Mouse (Mus musculus) thymus, postnatal 10 days (tissue): ENCODE measurements around the gene Slc35e4.
"Not testable (repeated sequence)": the region's sequence is repeated elsewhere in the genome, so short reads cannot be mapped to it uniquely, and the experiment has no call there.

Source experiments
- DNase-seq, 2 experiments: peaks; one replicate each; pipeline ENCODE4 v3.0.0; 2021; ENCODE audit warnings: low spot score in 2 of 2

Gene Slc35e4

DNA sequence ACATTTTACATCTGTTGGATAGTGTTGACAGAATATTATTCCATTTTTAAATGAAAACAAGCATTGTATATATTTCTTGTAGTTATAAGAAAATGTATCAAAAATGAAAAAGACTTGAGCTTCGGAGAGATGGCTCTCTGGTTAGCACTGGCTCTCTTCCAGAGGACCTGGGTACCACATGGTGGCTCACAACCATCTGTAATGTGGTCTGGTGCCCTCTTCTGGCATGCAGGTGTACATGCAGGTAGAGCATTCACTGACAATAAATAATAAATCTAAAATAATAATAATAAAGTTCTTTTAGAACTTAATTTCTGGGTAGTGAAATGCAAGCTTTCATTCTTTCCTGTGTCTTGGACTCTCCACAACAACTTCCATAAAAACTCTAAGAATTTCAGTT, 4.3 kb upstream of the Slc35e4 start:
- DNase-seq: peak in 1 of 2 experiments; percentile 16

DNA sequence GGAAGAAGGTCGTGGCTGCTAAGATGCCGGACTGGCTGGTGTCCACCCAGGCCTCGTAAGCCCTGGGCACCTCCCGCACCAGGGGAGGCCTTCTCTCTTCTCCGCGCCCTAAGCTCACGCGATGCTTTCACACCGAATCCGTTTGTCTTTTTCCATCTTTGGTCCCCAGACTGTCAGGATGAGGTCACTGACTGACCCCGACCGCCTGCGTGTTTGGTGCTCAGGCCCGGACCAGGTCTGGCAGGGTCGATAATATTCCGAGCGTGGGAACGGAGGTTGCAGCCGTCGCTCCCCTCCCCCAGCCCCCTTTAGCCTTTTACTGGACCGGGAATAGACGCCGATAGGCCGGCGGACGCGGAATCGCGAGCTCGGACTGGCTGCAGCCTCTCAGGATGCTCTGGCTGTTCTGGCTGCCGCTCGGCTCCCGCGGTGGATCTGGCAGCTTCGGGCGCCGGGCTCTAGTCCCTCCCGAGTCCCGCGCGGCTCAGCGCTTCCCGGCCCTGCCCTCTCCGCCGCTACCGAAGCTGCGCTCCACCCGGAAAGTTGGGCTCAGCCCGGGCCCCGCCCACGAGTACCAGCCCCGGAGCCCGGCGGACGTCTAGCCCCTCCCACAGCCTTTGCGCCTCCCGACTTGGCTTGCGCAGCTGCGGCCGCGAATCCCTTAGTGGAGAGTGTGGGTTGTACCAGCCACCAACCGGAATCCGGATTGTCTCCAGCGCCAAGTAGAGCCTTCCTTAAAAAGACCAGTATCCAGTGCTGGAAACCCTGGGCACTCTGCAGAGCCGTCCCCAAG, 952 bp downstream of the Slc35e4 start:
- peak; percentile 71 to 76 for DNase-seq

DNA sequence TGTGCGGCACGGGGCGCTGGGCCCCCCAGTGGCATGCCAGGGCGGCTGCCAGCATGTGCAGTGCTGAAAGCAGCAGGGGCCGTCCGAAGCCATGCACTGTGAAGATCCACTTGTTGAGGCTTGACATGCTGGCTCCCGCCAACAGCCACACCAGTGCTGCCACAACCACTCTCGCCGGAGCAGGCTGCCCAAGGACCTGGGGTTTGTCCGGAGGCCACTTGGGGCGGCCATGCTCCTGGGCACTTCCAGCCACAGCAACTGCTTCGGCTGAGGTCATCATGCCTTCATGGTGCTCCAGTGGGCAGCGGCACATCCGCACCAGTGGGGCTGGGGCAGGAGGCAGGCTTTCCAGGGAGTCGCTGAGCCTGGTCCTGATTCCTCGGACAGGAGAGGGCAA, 1.6 kb downstream of the Slc35e4 start:
- DNase-seq: peak; percentile 9 to 14

DNA sequence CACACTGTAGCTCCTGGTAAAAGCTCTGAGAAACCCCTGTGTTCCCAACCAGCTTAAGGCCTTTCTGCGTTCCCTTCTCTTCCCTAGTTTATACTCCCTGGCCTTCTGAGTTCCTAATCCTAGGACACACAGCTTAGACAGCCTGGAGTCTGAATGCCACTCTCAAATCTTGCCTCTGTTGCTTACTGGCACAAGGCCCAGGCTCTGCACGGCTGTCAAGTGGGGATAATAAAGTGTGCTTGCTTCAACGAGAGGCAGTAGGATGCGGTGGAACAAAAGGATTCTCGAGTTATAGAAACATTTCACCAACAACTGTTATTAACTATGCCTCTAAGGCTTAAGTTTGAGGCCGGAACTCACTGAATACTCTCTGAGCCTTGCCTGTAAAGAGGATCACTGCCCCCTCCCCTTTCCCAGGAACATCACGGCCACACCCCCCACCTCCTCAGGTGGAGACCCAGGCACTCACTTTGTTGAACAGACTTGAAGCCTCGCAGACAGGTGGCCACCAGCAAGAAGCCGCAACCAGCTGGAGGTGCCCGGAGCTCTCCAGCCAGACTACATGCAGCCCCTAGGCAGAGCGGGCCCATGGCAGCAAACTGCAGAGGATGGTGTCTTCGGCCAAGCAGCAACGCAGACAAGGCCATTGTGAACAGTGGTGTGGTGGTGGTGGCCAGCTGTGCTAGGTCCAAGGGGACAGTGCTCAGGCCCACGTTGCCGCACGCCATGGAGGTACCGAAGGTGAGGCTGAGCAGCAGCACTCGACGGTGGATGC, 2.2 kb downstream of the Slc35e4 start:
- no peak for DNase-seq

DNA sequence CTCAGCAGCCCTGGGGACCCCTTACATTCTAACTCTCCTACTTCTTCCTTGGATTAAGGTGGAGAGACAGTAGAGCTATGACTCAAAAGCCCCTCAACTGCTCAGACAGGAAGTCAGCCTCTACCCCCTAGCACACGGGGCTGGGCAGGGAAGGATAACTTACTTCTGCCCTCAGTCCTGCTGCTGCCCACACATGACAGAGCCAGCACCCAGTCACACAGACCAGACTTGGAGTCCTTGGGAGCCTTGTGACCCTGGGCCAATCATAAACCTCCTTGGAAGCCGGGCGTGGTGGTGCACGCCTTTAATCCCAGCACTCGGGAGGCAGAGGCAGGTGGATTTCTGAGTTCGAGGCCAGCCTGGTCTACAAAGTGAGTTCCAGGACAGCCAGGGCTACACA, 3.0 kb downstream of the Slc35e4 start:
- not testable (repeated sequence) for DNase-seq

DNA sequence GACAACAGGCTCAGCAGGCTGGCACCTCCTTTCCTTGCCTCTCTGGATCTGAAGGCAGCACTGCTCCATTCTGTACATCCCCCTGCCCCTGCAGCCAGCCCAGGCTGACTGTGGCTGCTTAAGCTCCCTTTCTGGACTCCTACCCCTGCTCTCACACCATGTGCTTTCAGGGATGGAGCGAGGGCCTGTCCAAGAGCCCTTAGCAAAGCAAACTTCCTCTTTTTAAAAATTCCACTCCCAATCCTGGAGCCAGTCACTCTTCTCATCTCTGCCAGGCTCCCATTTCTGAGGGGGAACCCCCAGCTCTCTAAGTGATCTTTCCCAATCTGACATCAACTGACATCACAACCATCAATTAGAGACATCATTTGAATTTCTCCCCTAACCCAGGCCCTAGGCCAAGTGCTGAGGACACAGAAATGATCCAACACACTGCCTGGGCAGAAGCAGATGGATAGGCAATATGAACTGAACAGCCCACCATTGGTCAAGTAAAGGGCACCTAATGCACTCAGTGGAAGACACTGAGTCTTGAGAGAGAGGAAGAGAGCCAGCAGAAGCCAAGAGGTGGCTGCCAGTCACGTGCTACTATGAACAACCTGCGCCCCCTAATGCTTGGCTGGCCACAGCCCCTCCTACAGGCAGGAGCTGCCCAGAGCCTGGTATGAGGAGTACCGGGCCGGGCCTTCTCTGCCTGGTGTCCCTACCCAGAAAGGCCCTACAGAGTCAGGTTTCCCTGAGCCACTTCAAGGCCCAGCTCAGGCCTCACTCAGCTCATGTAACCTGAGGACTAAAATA, 3.8 kb downstream of the Slc35e4 start:
- DNase-seq: no peak

DNA sequence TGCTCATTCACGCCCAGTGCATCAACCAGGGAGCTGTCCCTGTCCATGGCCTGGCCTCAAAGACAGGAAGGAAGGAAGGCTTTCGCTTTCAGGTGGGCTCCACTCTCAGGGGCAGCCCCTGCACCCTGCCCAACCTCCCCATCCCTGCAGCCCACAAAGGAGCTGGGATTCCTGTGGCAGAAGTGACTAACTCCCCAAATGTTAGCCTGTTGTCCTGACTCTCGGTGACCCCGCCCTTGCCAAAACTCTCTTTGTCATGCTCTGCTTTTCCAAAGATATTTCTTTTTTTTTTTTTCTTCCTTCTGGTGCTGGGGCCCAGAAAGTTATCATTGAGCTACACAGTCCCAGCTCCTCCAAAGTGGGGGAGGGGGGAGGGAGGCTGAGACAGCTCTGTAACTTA, 5.2 kb downstream of the Slc35e4 start:
- DNase-seq: no peak

DNA sequence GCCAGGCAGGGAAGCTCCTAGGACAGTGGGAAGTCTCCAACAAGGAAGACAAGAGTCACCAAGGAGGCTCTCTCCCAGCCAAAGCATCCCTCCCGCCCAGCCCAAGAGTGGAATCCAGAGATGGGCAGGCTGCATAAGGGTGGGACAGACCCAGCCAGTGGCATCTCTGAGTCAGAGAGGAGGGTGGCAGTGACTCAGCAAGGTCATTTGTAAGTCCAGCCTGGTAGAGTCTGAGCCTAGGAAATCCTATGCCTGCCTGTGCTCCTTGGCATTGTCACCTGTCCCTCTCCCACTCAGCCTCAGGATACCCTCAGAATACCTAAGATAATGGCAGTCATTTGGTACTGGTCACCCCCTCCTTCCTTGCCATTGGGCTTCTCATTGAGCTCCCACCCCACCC, 9.0 kb downstream of the Slc35e4 start:
- DNase-seq: no peak

DNA sequence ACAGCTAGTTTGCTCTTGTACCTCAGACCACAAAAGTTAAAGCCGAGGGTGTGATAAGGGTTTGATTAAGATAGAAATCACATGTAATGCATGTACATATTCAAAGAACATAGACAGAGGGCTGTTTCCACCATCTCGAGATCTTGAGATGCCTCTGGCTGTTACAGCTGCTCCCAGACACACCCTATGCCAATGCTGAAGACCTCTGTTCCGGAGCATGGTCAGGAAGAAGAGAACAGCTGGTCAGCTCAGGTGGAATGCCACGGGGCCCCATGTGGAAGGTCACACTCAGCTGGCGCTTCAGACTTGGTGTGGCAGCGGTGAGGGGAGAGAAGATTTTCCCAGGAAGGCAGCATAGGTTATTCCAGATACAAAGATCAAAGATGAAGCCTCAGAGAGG, 9.8 kb downstream of the Slc35e4 start:
- no peak for DNase-seq

DNA sequence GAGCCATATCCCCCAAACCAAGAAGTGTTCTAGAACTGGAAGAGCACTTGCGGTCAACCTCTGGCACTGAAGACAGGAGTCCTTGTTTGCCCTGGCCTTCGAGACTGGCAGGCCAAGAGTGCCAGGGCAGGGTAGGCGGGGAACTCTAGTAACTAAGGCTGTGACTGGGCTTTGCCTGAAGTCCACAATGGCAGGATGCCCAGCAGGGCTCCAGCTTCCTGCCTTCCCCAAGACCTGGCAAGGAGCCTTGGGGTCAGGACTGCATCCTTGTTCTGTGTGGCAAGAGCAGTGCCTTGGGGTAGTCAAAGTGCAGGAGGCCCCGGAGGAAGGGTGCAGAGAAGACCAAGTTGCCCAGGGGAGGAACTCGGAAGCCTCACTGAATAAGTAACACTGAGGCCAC, 11.4 kb downstream of the Slc35e4 start:
- DNase-seq: no peak

DNA sequence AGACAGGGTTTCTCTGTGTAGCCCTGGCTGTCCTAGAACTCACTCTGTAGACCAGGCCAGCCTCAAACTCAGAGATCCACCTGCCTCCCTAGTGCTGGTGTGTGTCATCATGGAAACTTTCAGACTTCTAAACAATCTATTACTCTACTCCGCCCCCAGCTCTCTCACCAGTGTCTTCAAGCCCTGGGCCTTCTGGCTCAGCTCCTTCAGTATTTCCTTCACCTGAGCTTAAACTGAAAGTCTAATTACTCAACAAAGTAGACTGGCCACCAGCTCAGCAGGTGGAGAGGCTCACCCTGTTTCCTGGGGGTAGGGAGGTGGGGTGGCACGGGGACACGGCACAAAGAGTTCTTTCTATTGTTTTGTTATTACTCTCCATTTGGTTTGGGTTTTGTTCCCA, 11.9 kb downstream of the Slc35e4 start:
- DNase-seq: no peak

DNA sequence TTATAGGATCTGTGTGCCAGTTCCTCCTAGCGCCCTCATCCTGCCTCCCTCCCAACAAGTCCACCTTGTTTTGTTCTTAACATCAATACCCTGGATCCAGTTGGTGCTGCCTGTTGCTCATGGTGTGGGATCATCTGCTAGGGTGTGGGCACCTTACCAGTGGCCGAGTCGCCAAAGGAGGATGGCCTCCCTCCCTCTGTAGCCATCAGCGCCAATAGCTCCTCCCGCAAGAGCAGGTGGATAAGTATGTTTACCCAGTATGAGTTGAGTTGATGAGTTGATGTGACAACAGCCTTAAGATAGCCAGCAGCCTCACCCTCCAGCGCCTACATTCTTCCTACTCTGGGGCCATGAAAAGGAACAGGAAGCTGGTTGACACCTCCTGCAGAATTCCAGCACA, 14.2 kb downstream of the Slc35e4 start:
- no peak for DNase-seq

DNA sequence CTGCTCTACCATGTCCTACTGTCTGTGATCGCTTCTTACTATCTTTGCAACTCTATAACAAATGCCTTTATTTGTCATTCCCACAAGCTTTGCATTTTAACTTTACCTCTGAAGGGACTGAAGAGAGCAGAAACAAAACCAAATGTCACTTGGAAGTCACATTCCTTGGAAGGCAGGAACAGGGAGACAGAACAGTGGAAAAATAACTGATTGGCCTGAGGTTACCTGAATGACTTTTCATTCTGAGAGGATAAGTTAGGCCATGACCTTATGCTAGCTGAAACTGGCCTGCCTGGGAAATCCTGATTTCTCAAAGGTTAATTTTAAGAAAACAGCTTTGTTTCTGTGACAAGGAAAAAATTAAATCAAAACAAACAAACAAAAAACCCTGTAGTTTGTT, 18.5 kb downstream of the Slc35e4 start:
- DNase-seq: no peak

DNA sequence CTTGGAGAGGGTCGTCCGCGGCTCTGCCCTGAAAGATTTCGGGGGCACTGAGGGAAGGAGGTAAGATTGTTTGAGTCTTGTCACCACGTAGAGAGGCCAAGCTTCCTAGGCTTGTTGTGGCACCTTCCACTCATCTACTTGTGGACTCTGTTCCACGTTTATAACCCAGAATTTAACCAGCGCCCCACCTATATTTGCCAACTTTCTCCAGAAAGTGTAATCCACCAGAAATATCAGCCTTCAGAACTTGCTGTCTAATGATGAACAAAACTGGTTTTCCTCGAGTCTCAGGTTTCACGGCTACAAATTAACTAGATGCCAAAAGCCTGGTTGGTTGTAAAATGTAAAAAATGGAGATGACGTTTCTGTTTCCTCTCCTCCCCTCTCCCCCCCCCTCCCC, 19.0 kb downstream of the Slc35e4 start:
- no peak for DNase-seq

DNA sequence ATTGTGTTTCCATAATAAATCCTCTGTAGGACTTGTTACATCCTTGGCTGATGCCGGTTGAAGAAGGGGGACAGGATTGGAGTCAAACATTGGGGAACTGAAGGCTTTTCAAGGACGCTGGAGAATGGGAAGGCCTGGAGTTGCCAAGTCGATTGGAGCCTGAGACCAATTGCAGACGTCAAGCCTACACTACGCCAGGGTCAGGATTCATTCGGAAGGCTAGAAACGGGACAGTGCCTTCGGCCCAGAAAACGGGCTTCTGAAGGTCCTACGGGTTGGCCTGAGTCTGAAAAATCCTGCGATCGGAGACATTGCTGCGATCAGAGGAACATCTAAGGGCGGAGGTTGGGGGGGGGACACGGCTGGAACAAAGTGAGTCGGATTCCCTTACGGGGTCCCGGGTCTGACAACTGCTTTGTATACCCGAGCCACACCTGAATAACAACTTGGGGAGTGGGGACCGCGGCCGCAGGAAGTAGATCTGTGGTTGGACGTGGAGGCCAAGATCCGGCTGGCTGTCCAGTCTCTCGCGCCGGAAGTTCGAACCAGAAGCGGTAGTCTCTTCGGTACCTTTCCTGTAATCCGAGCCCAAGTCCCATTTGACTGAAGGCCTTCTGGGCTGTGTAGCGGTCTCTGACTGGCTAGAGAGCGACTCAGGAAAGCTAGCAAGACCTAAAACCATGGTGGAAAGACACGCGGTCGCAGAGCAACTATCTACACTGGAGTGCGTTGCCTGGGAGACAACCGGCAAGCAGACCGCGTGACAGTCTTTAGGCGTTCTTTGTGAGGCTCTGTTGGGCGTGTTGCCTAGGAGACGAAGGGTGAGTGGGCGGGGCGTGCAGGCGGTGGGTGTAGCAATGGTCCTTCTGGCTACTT, 19.8 kb downstream of the Slc35e4 start, which contains the start of the genes 4921536K21Rik and Dusp18:
Gene 4921536K21Rik (minus strand): TSS at position 693 of the 876 bp plus-strand sequence.
Gene Dusp18 (plus strand): TSS at position 835 of the 876 bp plus-strand sequence.
- DNase-seq: peak; percentile 74 to 78

DNA sequence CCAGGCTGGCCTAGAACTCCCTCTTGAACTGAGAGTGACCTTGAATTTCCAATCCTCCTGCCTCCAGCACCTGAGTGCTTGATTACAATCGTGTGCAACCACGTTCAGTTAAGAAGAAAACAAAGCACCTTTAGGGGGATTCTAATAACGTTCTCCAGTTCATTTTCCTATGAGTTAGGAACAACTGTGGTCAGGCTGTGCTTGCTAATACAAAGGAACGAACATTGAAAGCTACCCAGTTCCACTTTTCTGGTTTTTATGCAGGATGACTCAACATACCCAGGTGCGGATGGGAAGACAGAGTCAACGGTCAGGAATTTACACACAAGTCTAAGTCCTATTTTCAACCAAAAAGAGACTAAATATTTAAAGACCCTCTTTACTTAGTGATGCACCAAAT, 20.5 kb downstream of the Slc35e4 start:
- no peak for DNase-seq

DNA sequence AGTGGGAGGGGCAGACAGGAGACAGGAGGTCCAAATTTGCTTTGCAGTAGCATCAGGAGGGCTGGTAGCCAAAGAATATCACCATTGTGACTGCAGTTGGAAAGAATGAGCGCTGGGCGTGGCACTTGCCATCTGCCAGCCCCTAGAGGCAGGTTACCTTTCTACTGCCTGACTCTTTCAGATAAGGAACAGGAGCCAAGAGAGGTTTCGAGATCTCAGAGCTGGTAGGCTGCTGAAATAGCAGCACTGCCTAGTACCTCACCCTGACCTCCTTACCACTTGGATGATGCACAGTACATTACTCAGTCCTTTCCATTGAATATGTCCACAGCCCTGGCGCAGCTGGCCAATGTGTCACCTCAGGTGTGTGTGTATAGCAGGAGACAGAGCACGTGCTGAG, 27.1 kb downstream of the Slc35e4 start:
- DNase-seq: no peak

DNA sequence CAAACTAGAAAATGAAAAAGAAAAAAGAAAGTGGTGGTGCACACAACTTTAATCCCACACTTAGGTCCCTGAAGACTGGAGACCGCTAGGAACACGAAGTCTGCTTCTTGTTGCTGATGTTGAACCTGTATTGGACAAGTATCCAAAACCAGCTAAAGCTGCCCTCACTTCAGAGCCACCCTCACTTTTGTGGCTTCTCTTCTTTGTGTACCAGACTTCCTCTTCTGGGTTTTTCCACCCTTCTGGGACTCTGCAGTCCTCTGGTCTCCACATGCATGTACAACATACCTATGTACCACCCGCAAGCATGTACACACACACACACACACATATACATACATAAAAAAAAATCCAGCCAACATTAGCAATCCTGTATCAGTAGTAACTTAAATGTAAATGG, 30.8 kb downstream of the Slc35e4 start:
- no peak for DNase-seq

DNA sequence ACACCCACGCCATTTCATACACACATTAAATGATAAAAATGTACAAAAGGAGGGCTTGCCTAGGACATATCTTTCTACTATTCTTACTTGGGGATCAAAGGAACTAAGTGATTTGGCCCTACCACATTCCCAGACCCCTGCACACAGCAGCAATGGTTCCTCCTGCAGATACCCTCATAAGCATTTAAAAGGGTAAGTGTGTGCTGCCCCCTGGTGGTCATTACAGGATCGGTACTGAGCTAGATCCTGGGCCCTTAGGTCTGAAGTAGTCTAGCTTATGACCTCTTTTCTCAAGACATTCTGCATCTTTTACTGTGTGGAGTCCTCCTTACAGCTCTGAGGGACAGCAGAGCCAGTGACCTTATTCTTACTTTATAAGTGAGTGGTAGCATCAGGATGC, 34.6 kb downstream of the Slc35e4 start:
- DNase-seq: peak; percentile 37 to 74

DNA sequence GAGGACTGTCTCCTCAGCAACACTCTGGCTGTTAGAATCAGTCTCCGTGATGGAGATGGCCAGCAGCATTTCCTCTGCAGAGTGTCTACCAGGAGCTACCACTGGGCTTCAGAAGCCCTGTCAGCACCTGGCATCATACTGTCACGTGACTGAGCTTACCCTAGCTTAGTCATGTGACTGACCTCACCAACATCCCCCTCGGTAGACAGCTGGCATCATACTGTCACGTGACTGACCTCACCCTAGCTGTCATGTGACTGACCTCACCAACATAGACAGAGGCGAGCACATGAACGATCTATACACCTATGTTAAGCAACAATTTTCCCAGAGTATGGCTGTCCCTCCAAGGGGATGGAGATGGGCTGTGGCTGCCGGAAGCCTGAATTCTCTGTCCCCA, 35.8 kb downstream of the Slc35e4 start:
- DNase-seq: peak in 1 of 2 experiments; percentile 11

DNA sequence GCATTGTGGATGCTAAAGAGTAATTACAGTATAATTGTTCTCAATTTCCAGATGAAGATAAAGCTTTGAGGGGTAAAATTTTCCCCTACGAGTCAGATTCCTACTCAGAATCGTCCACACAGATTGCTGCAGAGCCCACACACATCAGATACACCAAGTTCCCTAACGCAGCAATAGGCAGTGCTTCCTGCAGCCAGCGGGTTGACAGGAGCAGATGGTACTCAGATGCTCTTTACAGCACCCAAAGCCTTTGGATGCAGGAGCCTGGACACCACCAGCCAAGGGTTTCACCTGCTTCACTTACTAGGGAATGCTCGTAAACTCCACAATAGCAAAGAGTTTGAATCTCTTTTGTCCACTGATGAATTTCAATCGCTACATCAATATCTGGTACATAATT, 38.0 kb downstream of the Slc35e4 start:
- no peak for DNase-seq
